Mouse (Mus musculus): ENCODE data around the gene Zfp276.

DNA sequence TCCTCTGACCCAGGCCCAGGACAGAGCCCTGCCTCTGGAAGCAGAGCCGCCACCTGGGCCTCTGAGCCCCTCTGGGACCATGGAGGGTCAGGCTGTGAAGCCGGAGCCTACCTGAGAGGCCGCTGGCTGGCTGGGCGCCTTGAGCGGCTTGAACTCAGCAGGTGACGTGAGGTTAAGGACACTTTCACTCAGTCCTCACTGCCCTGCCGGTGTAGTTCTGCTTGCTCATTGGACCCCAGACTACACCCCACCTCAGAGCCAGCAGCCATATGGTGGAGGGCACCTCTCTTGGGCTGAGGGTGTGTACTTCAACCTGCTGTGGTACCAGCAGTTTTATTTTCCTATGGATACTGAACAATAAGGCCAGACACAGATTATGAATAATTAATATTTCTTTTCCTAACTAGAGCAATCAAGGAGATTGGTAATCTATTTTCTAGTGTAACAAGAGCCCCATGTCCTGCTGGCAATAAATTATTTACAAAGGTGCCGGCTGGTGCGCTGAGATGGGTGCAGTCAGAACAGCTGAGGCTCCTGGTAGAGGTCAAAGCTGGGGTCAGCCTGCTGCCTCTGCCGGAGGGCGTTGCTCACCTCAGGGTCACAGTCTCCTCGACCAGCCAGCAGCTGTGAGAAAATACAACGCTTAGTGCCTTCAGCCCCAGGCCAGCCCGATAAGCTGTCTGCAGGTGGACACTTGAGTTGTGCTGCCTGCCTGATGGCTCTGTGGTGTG lies 14.1 kb downstream of the Zfp276 start:
- TF ChIP-seq GATA1 (IDR thresholded peaks at IDR 0.05; ENCODE audit: low read length), result no peak
- no peak for TF ChIP-seq TAL1 (IDR thresholded peaks at IDR 0.05; ENCODE audit: low read length)

All from erythroblast, embryonic 14.5 days (primary cell).